Mouse (Mus musculus) bone marrow macrophage, adult 2 months (primary cell): ENCODE results near the gene B430305J03Rik.

Experiments used
- CTCF ChIP-seq: IDR thresholded peaks from 2 replicates; pipeline ENCODE4 v1.5.1; 2012; ENCODE audit warnings: low read depth, mild to moderate bottlenecking, low read length, moderate library complexity
- POLR2A ChIP-seq: IDR thresholded peaks from 2 replicates; pipeline ENCODE4 v1.6.1; 2012; ENCODE audit warnings: mild to moderate bottlenecking, low read depth, low read length, borderline replicate concordance

DNA sequence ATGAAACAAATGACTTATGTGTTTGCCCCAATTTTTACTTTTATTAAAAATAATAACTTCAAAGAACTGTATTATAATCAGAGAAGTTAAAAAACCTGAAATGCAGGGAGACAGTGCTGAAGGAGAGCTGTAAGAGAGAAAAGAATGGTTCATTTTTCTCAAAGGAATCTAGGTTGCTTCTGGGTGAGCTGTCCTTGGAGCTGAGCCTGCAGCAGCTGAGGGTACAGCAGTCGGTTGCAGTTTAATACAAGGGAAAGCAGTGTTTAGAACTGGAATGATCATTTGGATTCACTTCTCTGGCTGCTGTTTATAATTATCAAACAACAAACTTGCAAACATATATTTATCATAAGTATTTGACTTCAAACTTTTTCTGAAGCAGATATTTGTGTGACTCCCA is 16.3 kb downstream of the B430305J03Rik start:
- TF ChIP-seq CTCF (no peak), POLR2A (no peak)
